Mouse (Mus musculus): Measurements from ENCODE around the gene Cyp2c68. TPM values are rescaled to one million over a fixed set of nuclear protein-coding genes. Genes with fewer than 3 reads are reported as not detected.

Cyp2c68 gene
- polyA plus RNA-seq, 1 experiment, result not detected

Other genes with a start within 250 kb of the Cyp2c68 start
- not detected in 2 replicates for gene Cyp2c39, start 230.2 kb downstream of the Cyp2c68 start, polyA plus RNA-seq (2012; rRNA removed)
- gene Cyp2c67, start 92.0 kb downstream of the Cyp2c68 start, polyA plus RNA-seq (2012; rRNA removed), result not detected in 2 replicates
- not detected in 2 replicates for gene Cyp2c40, start 71.8 kb upstream of the Cyp2c68 start, polyA plus RNA-seq (2012; rRNA removed)
- gene Cyp2c69, start 145.7 kb upstream of the Cyp2c68 start, polyA plus RNA-seq (2012; rRNA removed), result not detected in 2 replicates